Mouse (Mus musculus): Measurements from ENCODE around the gene Cyb5r3.
"Not testable (repeated sequence)": the region's sequence is repeated elsewhere in the genome, so short reads cannot be mapped to it uniquely, and the experiment has no call there.

The Cyb5r3 gene

GRCm38 (mm10) chr15:83150073-83150442 lies 22.3 kb downstream of the Cyb5r3 start:
- no peak for DNase-seq (ENCODE audit: low spot score)

DNA sequence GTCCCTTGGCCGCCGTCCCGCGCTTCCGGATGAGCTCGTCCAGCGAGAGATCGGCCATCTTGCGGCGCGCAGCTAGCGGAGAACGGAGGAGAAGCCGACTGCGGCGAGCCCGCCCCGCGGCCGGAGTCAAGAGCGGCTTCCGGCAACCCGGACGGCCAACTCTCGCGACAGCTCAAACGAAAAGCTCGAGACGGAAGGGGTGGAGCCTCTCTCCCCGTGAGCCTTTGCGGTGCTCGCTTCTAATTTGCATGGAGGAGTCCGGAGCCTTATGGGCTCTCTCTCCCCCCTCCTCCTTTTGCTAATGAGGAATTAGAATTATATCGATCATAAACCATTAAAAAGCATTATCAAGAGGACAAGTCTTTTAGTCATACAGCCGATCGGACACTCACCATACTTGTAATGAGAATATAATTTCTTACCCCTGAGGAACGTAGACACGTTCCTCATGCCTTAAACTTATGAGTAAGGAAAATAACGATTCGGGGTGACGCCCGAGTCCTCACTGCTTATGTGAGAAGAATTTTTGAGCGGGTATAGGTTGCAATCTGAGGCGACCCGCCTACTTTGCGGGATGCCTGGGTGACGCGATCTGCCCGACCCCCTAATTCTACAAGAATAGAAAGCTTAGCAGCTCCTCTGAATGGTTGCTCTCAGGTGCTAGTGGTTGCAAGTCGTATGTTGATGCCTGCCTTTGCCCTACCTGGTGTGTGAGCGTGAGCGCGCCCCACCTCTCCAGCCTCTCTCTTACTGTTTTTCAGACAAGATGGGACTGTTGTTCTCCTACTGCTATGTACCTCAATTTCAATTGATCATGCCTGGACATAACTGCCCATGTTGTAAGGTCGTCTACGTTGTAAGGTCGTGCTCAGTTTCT lies 23.0 kb downstream of the Cyb5r3 start, which contains the start of gene Poldip3:
Poldip3 (minus strand) TSS at position 189 of the 877 bp plus-strand sequence.
- DNase-seq (ENCODE audit: low spot score): peak; percentile 95

- DNase-seq (ENCODE audit: low spot score): no peak
Measured at GRCm38 (mm10) chr15:83148801-83149195, 23.6 kb downstream of the Cyb5r3 start.

DNA sequence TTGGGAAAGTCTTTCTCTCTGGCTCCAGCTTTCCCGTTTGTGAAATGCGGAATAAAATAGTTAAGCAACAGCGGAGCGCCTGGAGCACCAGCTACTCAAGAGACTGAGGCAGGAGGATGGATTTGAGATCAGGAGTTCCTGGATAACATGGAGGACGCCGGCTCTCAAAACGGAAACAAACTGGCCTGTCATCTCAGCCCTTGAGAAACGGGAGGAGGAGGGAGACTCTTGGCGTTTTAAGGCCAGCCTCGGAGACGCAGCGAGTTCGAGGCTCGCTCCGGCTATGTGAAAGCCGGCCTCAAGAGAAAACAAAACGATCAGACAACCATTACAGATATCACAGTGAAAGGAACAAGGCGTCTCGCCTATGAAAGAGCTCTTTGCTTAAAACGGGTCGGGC lies 24.0 kb downstream of the Cyb5r3 start:
- no peak for DNase-seq (ENCODE audit: low spot score)

DNA sequence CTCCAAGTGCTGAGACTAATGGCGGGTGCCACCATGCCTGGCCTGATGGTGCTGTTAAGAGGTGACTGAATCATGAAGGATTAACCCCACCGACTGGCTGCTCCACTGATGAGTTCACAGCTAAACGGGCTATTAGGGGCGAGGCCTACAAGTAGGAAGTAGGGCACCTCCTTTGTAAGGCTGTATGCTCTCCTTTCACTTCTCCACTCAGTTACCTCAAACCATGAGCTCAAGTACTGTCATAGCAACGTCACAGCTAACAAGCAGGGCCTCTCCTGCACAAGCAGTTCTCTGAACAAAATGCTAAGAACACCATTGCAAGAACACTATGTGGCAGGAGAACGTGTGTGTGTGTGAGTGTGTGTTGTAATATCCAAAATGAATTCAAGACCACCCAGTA lies 26.9 kb downstream of the Cyb5r3 start:
- DNase-seq (ENCODE audit: low spot score): no peak

GRCm38 (mm10) chr15:83142861-83143260 lies 29.5 kb downstream of the Cyb5r3 start:
- DNase-seq (ENCODE audit: low spot score): no peak

DNA sequence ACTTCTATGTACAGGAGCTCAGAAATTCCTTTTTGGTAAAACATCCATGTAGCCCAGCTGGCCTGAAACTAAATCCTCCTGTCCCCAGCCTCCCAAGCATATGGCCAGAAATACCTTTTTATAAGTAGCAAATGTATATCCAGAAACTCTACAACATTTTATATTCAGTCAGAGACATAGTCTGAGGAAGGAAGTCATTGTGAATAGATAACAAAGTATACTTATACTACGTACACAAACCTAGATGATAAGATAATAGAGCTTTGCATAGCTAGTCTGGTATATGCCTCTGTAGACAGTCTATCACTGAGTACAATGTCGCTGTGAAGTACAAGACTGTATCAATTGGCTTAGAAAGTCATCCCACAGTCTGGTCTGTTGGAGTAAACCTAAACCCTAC lies 36.7 kb downstream of the Cyb5r3 start:
- no peak for DNase-seq (ENCODE audit: low spot score)

- no peak for DNase-seq (ENCODE audit: low spot score)
Measured at GRCm38 (mm10) chr15:83134671-83135070, 37.7 kb downstream of the Cyb5r3 start.

- no peak for DNase-seq (ENCODE audit: low spot score)
Measured at GRCm38 (mm10) chr15:83129530-83130231, 42.7 kb downstream of the Cyb5r3 start.

GRCm38 (mm10) chr15:83127037-83127436 lies 45.4 kb downstream of the Cyb5r3 start:
- DNase-seq (ENCODE audit: low spot score): not testable (repeated sequence)

- DNase-seq (ENCODE audit: low spot score): no peak
Measured at GRCm38 (mm10) chr15:83126582-83126981, 45.8 kb downstream of the Cyb5r3 start.

DNA sequence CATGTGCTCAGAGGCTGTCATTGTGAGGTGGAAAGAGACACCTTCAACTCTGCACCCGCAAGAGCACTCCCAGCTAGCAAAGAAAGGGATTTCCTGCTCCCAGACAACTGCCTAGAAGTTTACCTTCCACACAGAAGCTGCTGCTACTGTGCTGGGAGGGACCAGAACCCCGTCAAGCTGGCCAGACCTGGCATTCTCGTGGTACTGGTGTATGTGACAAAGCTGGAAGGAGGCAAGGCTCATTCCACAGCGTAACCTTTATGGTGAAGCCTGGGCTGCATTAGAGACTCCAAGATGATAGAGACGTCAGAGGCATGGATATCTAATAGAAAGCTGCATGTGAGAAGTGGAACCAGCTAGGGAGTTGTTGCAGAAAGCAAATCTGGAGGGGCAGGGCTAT lies 47.8 kb downstream of the Cyb5r3 start:
- no peak for DNase-seq (ENCODE audit: low spot score)

GRCm38 (mm10) chr15:83122566-83123145 lies 49.7 kb downstream of the Cyb5r3 start, which contains the start of gene Rrp7a:
Gene Rrp7a (minus strand): TSS chr15:83122801.
- DNase-seq (ENCODE audit: low spot score): peak; percentile 84

- no peak for DNase-seq (ENCODE audit: low spot score)
Measured at GRCm38 (mm10) chr15:83121709-83122565, 50.5 kb downstream of the Cyb5r3 start.

- DNase-seq (ENCODE audit: low spot score): no peak
Measured at GRCm38 (mm10) chr15:83118360-83118759, 54.0 kb downstream of the Cyb5r3 start.

- no peak for DNase-seq (ENCODE audit: low spot score)
Measured at GRCm38 (mm10) chr15:83115071-83115470, 57.3 kb downstream of the Cyb5r3 start.

GRCm38 (mm10) chr15:83114106-83114505 lies 58.3 kb downstream of the Cyb5r3 start:
- DNase-seq (ENCODE audit: low spot score): no peak

- no peak for DNase-seq (ENCODE audit: low spot score)
Measured at GRCm38 (mm10) chr15:83112898-83113297, 59.5 kb downstream of the Cyb5r3 start.

DNA sequence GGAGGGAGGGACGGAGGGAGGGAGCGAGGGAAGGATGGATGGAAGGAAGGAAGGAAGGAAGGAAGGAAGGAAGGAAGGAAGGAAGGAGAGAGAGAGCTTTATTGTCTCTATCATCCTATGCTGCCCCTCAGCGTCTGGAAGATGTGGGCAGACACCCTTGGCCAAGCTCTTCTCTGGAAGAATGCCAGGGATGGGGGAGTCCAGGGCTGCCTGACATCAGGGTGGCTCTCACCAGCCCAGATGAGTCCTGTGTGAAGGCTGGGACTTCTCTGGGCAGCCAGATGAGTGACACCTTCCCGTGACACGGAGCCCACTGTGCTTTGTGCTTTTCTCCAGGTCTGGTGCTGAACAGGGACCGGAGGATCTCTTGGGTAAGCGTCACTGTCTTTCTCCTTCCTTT lies 60.5 kb downstream of the Cyb5r3 start:
- no peak for DNase-seq (ENCODE audit: low spot score)

DNA sequence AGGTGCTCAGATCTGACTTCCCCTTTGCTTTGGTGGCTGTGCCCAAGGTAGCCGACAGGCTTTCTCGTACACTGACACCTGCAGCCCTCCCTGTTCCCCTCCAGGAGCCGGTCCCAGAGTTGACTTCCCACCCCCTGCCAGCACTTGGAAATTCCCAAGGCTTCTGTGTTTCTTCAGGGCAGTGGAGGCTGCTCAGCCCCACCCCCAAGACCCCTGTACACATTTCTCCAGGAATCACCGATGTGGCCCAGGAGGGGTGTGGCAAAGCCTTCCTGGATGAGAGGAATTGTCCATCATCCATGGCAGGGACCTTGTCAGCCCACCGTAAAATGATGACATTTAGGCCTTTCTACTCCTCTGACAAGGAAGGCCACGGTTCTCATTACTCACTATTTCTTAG lies 61.1 kb downstream of the Cyb5r3 start:
- DNase-seq (ENCODE audit: low spot score): no peak

GRCm38 (mm10) chr15:83107814-83108213 lies 64.6 kb downstream of the Cyb5r3 start:
- DNase-seq (ENCODE audit: low spot score): no peak

DNA sequence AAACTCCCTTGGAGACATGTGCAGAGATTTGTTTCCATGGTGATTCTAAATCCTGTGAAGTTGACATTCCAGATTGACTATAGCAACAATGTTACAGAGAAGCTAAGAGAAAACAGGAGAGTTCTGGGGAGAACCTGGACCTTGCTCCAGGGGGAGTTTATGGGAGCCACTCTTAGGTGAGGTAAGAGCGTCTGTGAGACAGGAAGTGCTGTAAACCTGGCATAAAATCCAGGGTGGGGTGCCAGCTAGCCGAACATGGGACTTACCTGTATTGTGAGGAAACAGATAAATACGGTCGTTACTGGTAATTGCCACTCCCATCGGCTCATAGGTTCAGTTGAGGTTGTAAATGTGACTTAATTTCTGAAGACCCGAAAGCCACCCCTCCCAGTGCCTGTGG lies 66.0 kb downstream of the Cyb5r3 start:
- no peak for DNase-seq (ENCODE audit: low spot score)
